Mouse (Mus musculus): ENCODE data around the gene Grk6.

- TF ChIP-seq POLR2A (IDR thresholded peaks at IDR 0.05; ENCODE audit: control insufficient read depth, low read depth, low read length): no peak
- no peak for TF ChIP-seq CTCF (IDR thresholded peaks at IDR 0.05; ENCODE audit: control insufficient read depth, insufficient read depth, insufficient replicate concordance, low read depth, low read length)
Observed at GRCm38 (mm10) chr13:55494257-55494656, 49.4 kb downstream of the Grk6 start.

All from testis, adult 2 months (tissue).